Mouse (Mus musculus) ES-Bruce4 (cell line): ENCODE data around the gene Tmem220. TPM values are rescaled to one million over a fixed set of nuclear protein-coding genes. Genes with fewer than 3 reads are reported as not detected.
A peak's percentile ranks its signal among the peaks of the same experiment; 100 is the strongest.

Experiments used
- H3K27ac ChIP-seq: 2 replicates; pipeline ENCODE4 v1.5.1; 2012; ENCODE audit warnings: low read length, inconsistent platforms; ENCODE audit not compliant: insufficient read depth
- H3K27me3 ChIP-seq: 2 replicates; pipeline ENCODE4 v1.6.1; 2012; ENCODE audit warnings: mild to moderate bottlenecking, low read length, inconsistent platforms; ENCODE audit not compliant: control insufficient read depth, poor library complexity, insufficient read depth, severe bottlenecking
- H3K36me3 ChIP-seq: 2 replicates; pipeline ENCODE4 v1.6.1; 2012; ENCODE audit warnings: inconsistent platforms, mild to moderate bottlenecking, low read length, moderate library complexity; ENCODE audit not compliant: control insufficient read depth, poor library complexity, insufficient read depth, severe bottlenecking
- H3K4me1 ChIP-seq: one replicate; pipeline ENCODE4 v1.8.1; 2011; ENCODE audit warnings: low read length; ENCODE audit not compliant: control insufficient read depth, insufficient read depth
- H3K4me3 ChIP-seq: 2 replicates; pipeline ENCODE4 v1.5.1; 2011; ENCODE audit warnings: low read depth, mild to moderate bottlenecking, low read length
- H3K9ac ChIP-seq: 2 replicates; pipeline ENCODE4 v1.6.1; 2012; ENCODE audit warnings: low read depth, mild to moderate bottlenecking, inconsistent platforms; ENCODE audit not compliant: poor library complexity, severe bottlenecking
- H3K9me3 ChIP-seq: replicated peaks from 2 replicates; pipeline ENCODE4 v1.6.1; 2012; ENCODE audit warnings: mild to moderate bottlenecking, low read length, inconsistent platforms; ENCODE audit not compliant: control insufficient read depth, poor library complexity, insufficient read depth, severe bottlenecking
- CTCF ChIP-seq: IDR thresholded peaks from one replicate; pipeline ENCODE4 v1.8.1; 2011; ENCODE audit warnings: low read depth, low read length
- EP300 ChIP-seq: IDR thresholded peaks from 2 replicates; pipeline ENCODE4 v1.6.1; 2011; ENCODE audit warnings: low read depth, low read length; ENCODE audit not compliant: insufficient read depth
- POLR2A ChIP-seq: IDR thresholded peaks from one replicate; pipeline ENCODE4 v1.8.1; 2011; ENCODE audit warnings: low read length; ENCODE audit not compliant: insufficient read depth
- polyA plus RNA-seq: library from polyadenylated mRNA; stranded (reverse); fragments of >200 nt; gene quantifications from 2 replicates; pipeline ENCODE4 v1.2.4, GENCODE M21; 2011; ENCODE audit warnings: low read depth; ENCODE audit not compliant: missing spikeins, insufficient read depth, insufficient read length

Tmem220 gene
- polyA plus RNA-seq, 1 experiment = 2.0 TPM

GRCm38 (mm10) chr11:67010430-67010829, 14.5 kb upstream of the Tmem220 start:
- H3K9me3 ChIP-seq = peaks cover 9% of the 10 kb centered on the region
- H3K27me3 ChIP-seq = no peaks in the 10 kb centered on the region
- H3K4me3 ChIP-seq = no peak overlapping the region
- no peaks in the 10 kb centered on the region for H3K36me3 ChIP-seq
- H3K4me1 ChIP-seq = peaks cover 5% of the 10 kb centered on the region
- H3K27ac ChIP-seq = peak overlapping the region; percentile 97
- TF ChIP-seq POLR2A (no peak), EP300 (0 out of 2 replicates have a peak, but pooled peaks have one; percentile 8), CTCF (no peak)
- H3K9ac ChIP-seq = peak overlapping the region; percentile 80

- H3K4me3 ChIP-seq = peak overlapping the region; percentile 27; the same call in 1 of the 2 replicates
- H3K9me3 ChIP-seq = no peaks in the 10 kb centered on the region
- TF ChIP-seq EP300 = peak; percentile 99
- TF ChIP-seq POLR2A = no peak
- no peaks in the 10 kb centered on the region for H3K27me3 ChIP-seq
- H3K27ac ChIP-seq = peak overlapping the region; percentile 98
- H3K4me1 ChIP-seq = peaks cover 6% of the 10 kb centered on the region
- H3K9ac ChIP-seq = peak overlapping the region; percentile 66
- H3K36me3 ChIP-seq = no peaks in the 10 kb centered on the region
Observed at GRCm38 (mm10) chr11:67011635-67012034, 13.3 kb upstream of the Tmem220 start.

- Histone ChIP-seq H3K4me3 (peak overlapping the region; percentile 52), H3K9me3 (no peaks in the 10 kb centered on the region), H3K4me1 (peaks cover 6% of the 10 kb centered on the region), H3K36me3 (no peaks in the 10 kb centered on the region), H3K27me3 (no peaks in the 10 kb centered on the region), H3K27ac (peak overlapping the region; percentile 97), H3K9ac (peak overlapping the region; percentile 54)
- TF ChIP-seq CTCF = no peak
- TF ChIP-seq EP300 = peak; percentile 96
- no peak for TF ChIP-seq POLR2A
Observed at GRCm38 (mm10) chr11:67017801-67018591, 7.0 kb upstream of the Tmem220 start.

- TF ChIP-seq EP300 (no peak), POLR2A (no peak), CTCF (no peak)
- Histone ChIP-seq H3K4me3 (no peak overlapping the region), H3K36me3 (no peaks in the 10 kb centered on the region), H3K9ac (peak overlapping the region; percentile 28), H3K27ac (peak overlapping the region; percentile 82), H3K9me3 (no peaks in the 10 kb centered on the region), H3K27me3 (no peaks in the 10 kb centered on the region), H3K4me1 (peaks cover 4% of the 10 kb centered on the region)
Observed at GRCm38 (mm10) chr11:67019711-67020475, 5.1 kb upstream of the Tmem220 start.

GRCm38 (mm10) chr11:67020948-67021347, 4.0 kb upstream of the Tmem220 start:
- TF ChIP-seq CTCF = peak; percentile 62
- no peak for TF ChIP-seq EP300
- TF ChIP-seq POLR2A = no peak
- H3K36me3 ChIP-seq = no peaks in the 10 kb centered on the region
- H3K9ac ChIP-seq = peak overlapping the region; percentile 28
- H3K27me3 ChIP-seq = no peaks in the 10 kb centered on the region
- no peaks in the 10 kb centered on the region for H3K9me3 ChIP-seq
- H3K4me1 ChIP-seq = peaks cover 4% of the 10 kb centered on the region
- peak overlapping the region; percentile 82 for H3K27ac ChIP-seq
- no peak overlapping the region for H3K4me3 ChIP-seq
